Mouse (Mus musculus): ENCODE data around the gene Rsph4a.

GRCm38 (mm10) chr10:33940702-33941101 is 35.8 kb downstream of the Rsph4a start:
- TF ChIP-seq MAFK (IDR thresholded peaks at IDR 0.05; ENCODE audit: insufficient read depth, low read depth, low read length) (no peak), CHD2 (IDR thresholded peaks at IDR 0.05; ENCODE audit: low read depth, low read length) (no peak), ZNF384 (IDR thresholded peaks at IDR 0.05; ENCODE audit: low read depth, low read length) (no peak)
